Comparison of ENCODE assay signal across 23 mouse cellular contexts in genomic region chr15:101945430-101945829, GRCm38 (mm10). TPM values are rescaled to one million over a fixed set of nuclear protein-coding genes. Genes with fewer than 3 reads are reported as not detected.
"Had no signal": no experiment of that assay in that cellular context is flagged by ENCODE, and none has a peak within 500 bp of the region (broad histone marks: within the 10 kb centered on the region; RNA-seq: fewer than 3 reads in every experiment).

No protein-coding gene starts in this region.

- H3K4me1 ChIP-seq: midbrain, embryonic 10.5 days; neural tube, embryonic 15.5 days had no signal

- H3K27ac ChIP-seq: kidney, postnatal 0 days; liver, embryonic 12.5 days; midbrain, embryonic 10.5 days; neural tube, embryonic 15.5 days had no signal

- H3K4me3 ChIP-seq: liver, embryonic 12.5 days; midbrain, embryonic 10.5 days; myocyte; neural tube, embryonic 15.5 days had no signal

- H3K36me3 ChIP-seq: liver, embryonic 12.5 days; midbrain, embryonic 10.5 days; neural tube, embryonic 15.5 days had no signal

- H3K9me3 ChIP-seq: liver, embryonic 12.5 days; midbrain, embryonic 10.5 days; neural tube, embryonic 15.5 days had no signal

- H3K9ac ChIP-seq: liver, embryonic 12.5 days; neural tube, embryonic 15.5 days had no signal

- H3K27me3 ChIP-seq: neural tube, embryonic 15.5 days had no signal

- DNase-seq: kidney, adult 11 months; kidney, adult 9 months; kidney, postnatal 36 days; layer of hippocampus, adult 9-11 months; lung, postnatal 4 days; midbrain, embryonic 14.5 days; right cerebral cortex, adult 18-20 months; right cerebral cortex, postnatal 25 days; thymus, adult 2 months; thymus, postnatal 36 days had no signal

- H3K4me2 ChIP-seq: liver, embryonic 12.5 days; neural tube, embryonic 15.5 days had no signal

RNA-seq across cellular contexts. Expression of gene Krt79, which starts 5.3 kb away (rescaled TPM):
- total RNA-seq: left cerebral cortex, postnatal 36 days; megakaryocyte, adult 5-6 weeks had no signal
- polyA plus RNA-seq: liver, embryonic 12.5 days; liver, embryonic 16.5 days had no signal

RNA-seq across cellular contexts. Expression of gene Krt78, which starts 8.7 kb away (rescaled TPM):
- total RNA-seq: layer of hippocampus, adult 18-20 months; left cerebral cortex, postnatal 36 days; megakaryocyte, adult 5-6 weeks had no signal
- polyA plus RNA-seq: liver, embryonic 12.5 days; liver, embryonic 16.5 days; midbrain, embryonic 10.5 days; midbrain, embryonic 14.5 days; myocyte; neural tube, embryonic 11.5 days had no signal

RNA-seq across cellular contexts. Expression of gene Krt4, which starts 20.9 kb away (rescaled TPM):
- total RNA-seq: layer of hippocampus, adult 18-20 months; left cerebral cortex, postnatal 36 days; megakaryocyte, adult 5-6 weeks had no signal
- polyA plus RNA-seq: liver, embryonic 12.5 days; midbrain, embryonic 10.5 days; midbrain, embryonic 14.5 days; myocyte; neural tube, embryonic 11.5 days had no signal

RNA-seq across cellular contexts. Expression of gene Krt76, which starts 52.7 kb away (rescaled TPM):
- total RNA-seq: layer of hippocampus, adult 18-20 months; left cerebral cortex, postnatal 36 days; megakaryocyte, adult 5-6 weeks had no signal
- polyA plus RNA-seq: intestine, embryonic 14.5 days; kidney, postnatal 0 days; limb, embryonic 14.5 days; liver, embryonic 12.5 days; liver, embryonic 16.5 days; midbrain, embryonic 10.5 days; midbrain, embryonic 14.5 days; myocyte; neural tube, embryonic 11.5 days; neural tube, embryonic 15.5 days; small intestine, adult 2 months had no signal

RNA-seq across cellular contexts. Expression of gene Krt8, which starts 58.9 kb away (rescaled TPM):
- total RNA-seq: layer of hippocampus, adult 18-20 months; left cerebral cortex, postnatal 36 days; megakaryocyte, adult 5-6 weeks had no signal
